Mouse (Mus musculus) kidney, postnatal 14 days (tissue): Measurements from ENCODE around the gene Gnat1.
A peak's percentile ranks its signal among the peaks of the same experiment; 100 is the strongest.

Experiments
- DNase-seq: peaks from one replicate; pipeline ENCODE4 v3.0.0; 2022; ENCODE audit warnings: mixed read lengths

Gnat1 gene

GRCm38 (mm10) chr9:107674609-107675429 lies 4.7 kb downstream of the Gnat1 start:
- DNase-seq, result peak; percentile 65

DNA sequence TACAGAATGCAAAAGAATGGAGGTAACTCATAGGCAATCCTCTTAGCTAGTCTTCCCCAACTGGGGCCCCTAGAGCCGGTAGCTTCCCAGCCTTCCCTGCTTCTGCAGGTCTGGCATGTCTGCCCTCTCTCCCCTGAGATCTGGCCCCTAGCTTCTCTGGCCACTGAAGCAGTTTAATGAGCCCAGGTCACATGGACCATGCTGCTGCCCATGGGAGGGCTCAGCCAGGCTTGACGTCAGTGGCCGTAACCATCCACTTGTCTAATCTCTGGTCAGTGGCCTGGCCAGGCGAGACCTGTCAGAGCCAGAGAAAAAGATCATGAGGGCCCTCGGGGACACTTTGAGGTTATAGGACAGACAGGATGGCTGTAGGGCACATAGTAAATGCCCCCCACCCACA lies 9.3 kb downstream of the Gnat1 start:
- DNase-seq, result peak; percentile 65

DNA sequence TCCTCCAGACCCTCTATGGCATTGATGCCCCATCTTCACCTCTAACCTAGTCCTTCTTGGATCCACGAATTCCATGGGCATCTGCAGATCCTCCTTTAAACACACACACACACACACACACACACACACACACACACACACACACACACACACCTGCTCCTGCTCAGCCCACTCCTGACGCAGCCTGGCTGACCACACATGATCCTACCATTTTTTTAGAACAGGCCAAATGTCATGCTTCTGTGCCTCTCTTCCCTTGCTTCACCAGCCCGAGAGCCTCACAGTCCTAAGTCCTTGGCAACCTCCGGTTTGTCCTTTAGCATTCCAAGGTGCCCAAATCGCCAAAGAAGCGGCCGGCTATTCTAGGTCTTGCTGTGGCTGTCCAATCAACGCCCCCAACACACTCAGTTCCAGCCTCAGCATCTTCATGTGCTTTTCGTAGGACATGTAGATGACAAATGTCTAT lies 10.0 kb downstream of the Gnat1 start, which contains the start of gene Slc38a3:
Gene Slc38a3 (minus strand): TSS at position 51 of the 466 bp plus-strand sequence.
- DNase-seq, result peak; percentile 41

DNA sequence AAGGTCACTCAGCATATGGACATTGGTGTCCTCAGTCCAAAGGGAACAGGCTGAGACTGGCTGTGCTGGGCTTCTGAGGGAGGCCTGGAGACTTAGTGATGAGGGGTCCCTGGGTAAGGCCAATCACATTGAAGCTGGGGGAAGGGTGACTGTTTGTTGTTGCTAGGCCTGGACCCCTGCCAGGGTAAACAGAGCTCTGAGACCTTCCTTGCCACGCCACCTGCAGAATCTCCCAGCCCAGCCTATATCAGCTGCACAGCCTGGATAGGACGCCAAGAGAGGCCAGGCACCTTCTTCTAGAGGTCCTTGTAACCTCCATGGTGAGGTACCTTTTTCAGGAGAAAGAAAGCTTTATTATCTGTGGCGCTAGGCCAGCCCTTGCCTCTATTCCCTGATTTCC lies 10.6 kb downstream of the Gnat1 start:
- DNase-seq, result no peak

DNA sequence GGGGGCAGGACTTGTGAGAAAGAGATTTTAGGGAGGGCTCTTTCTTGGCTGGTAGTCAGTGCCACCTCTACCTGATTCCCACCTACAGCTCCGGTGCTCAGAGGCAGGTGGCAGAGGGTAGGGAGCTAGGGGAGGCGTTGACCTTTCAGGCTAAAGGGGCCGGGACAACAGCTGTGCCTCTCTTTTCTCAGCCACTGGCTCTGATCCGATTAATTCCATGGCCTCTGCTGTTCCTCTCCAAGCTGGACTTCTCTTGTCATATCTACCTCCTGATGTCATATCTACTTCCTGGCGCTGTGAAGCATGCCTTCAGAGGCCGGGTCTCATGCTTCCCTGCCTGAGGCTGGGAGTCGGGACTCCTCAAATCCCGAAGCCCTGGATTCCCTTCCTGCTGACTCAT lies 11.5 kb downstream of the Gnat1 start:
- no peak for DNase-seq

DNA sequence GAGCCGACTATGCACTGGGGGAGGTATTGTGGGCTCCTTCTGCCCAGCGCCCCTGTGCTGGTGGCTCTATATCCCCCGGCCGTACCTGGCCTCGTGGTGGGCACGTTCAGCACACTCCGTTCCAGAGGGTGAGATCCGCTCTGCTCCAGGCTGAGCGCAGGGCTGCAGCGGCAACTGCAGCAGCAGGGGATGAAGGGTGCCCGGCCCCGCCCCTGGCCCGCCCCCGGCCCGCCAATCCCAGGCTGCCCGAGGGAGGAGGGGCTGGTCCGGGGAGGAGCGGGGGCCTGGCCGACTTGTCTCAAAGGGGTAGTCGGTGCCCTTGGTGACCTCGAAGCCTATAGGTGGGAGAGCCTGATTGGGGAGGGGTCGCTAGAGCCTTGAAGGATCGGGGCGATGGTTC lies 12.3 kb downstream of the Gnat1 start:
- peak; percentile 83 for DNase-seq

DNA sequence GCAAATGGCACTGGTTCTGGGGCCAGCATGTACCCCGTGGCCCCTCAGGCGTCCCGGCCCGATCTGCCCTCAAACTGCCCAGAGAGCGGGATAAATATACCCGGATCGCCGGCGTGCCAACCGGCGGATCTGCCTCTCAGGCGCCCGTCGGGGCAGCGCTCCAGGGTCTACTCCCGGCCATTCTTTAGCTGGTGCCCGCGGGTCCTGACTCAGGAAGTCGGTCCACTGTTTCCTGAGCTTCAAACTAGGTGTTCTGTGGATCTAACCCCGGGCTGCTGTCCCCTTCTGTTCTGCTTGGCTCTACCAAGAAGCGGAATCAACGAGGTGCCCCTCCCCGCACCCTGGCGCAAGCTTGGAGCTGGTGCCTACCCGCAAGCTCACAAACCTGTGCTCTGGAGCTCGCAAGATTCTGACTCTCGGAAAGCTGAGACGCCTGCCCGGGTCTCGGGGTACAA lies 12.7 kb downstream of the Gnat1 start:
- DNase-seq, result no peak

DNA sequence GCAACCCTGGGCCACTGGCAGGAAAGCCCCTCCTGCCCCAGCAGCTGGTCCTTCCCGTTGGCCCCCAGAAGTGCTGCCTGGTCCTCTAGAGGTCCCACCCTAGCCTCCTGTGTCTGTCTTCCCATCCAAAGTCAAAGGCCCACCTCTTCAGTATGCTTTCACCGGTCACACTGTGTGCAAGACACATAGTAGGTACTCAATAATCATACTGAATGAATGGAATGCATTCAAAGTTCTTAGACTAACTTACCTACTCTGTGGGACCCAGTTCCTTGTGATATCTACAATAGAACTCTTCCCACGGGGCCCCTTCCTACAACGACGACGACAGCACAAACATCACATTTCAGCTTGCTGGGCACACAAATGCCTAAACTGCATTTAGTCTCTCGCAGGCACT lies 14.2 kb downstream of the Gnat1 start:
- no peak for DNase-seq

- no peak for DNase-seq
Observed at GRCm38 (mm10) chr9:107663525-107663924, 16.0 kb downstream of the Gnat1 start.

DNA sequence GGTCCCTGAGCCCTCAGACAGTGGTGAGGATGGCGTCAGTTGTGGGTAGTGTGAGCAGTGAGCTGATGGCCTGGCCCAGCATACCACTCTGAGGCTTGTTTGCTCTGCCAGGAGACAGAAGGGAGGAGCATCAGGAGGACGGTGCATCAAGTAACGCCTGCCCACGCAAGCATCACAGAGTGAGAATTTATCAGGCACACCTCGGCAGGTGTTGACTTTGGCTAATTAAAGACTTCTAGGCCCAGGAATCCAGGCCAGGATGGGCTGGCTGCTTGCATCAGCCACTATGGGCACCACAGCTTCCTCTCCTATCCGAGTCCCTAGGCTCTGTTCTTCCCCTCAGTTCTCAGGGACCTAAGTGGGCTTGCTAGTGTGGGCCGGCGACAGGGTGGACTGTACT lies 17.2 kb downstream of the Gnat1 start:
- no peak for DNase-seq

DNA sequence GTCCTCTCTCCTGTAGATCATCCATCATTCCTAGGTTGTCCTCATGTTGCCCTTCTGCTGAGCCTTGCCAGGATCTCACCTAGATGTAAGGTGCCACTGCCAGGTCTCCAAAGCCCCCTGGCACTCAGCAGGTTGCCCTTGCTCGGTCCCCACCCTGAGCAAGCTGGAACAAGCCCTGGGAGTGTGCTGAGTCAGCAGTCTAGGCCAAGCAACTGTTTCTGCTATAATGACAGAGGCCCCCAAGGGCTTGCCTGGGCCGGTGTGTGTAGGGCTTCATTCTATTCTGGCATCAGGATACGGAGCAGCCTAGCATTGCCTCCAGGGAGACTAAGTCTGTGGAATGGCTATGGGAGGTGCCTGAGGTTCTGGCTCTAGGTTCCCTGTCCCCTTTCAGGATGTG lies 18.7 kb downstream of the Gnat1 start:
- no peak for DNase-seq

DNA sequence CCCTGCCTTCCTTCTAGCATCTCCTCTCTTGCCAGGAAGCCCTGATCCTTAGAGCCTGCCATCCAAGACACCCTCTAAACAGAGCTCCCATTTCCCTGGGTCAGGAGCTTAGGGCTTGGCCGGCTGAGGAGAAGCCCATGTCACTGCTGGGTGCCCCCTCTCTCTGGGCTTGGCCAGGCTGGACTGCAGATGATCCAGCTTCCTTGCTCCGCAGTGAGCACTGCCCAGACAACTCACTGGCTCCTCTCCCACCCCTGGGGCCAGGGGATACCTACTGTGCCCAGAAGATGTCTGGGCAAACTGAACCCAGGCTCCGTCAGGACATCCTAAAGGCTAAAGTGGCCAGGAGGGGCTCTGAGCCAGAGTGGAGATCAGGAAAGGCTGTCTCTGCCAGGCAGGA lies 19.6 kb downstream of the Gnat1 start:
- no peak for DNase-seq

DNA sequence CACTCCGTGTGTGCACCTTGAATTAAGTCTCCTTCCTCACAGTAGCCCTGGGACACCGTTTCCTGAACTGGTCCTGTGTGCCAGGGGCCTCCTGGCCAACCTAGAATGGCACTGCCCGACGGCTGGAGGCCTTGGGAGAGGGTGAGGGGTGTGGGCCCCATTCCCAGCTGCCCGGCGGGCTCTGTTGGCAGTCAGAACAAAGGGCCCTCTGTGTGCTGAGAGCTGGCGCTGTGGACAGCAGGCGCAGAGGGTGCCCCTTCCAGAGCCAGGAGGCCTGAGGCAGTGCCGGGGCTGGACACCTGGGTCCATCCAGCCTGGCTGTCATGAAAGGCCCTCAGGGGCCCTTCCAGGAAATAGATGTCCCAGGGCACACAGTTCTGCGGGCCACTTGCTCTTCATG lies 20.0 kb downstream of the Gnat1 start:
- no peak for DNase-seq

GRCm38 (mm10) chr9:107658096-107658495 lies 21.4 kb downstream of the Gnat1 start:
- DNase-seq, result no peak

DNA sequence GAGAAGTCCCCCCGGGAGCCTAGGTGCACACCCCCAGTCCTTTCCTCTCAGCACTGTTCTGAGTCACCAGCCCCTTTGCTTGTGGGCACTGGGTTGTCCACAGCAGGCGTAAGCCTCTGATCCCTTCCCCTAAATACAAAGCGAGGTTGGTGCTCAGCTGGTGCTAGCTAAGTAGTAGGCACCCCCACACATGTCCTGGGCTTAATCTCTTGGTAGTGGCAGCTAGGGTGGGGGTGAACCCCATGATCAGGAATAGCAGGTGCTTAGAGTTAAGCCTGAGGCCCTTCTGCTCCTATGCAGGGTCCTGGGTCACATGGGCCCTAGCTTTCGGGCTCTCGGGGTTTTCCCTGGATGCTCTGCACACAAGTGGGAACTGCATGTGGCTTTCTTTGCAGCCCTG lies 22.4 kb downstream of the Gnat1 start:
- no peak for DNase-seq

- DNase-seq, result no peak
Observed at GRCm38 (mm10) chr9:107654585-107654984, 24.9 kb downstream of the Gnat1 start.

- no peak for DNase-seq
Observed at GRCm38 (mm10) chr9:107653474-107653873, 26.0 kb downstream of the Gnat1 start.

DNA sequence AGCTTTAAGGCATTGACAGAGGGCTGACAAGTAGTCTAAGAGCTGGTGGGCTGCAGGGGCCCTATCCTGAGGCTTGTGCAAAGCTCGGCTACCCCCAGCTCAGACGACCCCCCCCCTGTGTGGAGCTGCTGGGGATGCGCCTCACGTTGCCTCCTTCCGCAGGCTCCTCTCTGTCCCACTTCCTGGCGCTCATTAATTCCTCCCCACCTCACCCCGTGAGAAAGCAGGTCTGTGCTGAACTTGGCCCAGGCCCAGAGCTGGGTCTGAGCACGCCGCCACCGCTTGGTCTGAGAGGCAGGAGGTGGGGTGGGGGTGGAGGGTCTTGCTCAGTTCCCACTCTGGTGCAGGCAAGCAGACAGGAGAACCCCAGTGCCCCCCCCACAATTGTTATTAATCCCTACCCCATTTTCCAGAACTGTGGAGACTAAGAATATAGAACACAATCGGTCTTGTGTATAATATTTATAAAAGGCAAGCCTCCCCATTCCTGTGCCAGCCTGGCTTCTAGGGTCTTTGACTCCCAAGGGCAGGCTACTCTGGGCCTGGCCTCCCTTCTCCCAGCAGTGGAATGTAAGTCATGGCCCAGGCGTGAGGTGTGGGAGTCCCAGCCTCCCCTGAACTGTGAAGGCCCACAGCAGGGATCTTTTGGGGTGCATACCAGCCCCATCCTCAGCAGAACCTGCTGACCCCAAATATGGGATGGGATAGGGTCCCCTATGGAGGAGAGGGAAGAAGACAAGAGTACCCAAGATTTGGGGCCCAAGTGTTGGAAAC lies 28.6 kb downstream of the Gnat1 start:
- no peak for DNase-seq

DNA sequence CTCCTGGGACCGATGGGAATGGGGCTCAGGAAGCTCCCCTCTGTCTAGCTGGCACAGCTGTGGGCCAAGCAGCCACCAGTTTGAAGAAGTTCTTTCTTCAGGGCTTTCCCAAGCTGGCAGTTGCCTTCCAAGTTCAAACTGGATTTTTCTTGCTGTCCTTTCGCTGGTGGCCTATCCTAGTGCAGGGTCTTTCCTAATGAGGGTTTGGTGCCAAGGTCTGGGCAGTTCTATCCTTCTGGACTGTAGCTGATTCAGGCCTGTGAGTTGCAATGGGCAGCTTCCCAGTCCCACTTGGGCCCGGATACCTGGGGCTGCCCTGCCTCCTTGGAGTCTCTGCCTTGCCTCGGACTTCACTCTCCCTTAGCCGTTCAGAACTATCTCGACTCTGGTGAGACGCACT lies 29.3 kb downstream of the Gnat1 start:
- no peak for DNase-seq

DNA sequence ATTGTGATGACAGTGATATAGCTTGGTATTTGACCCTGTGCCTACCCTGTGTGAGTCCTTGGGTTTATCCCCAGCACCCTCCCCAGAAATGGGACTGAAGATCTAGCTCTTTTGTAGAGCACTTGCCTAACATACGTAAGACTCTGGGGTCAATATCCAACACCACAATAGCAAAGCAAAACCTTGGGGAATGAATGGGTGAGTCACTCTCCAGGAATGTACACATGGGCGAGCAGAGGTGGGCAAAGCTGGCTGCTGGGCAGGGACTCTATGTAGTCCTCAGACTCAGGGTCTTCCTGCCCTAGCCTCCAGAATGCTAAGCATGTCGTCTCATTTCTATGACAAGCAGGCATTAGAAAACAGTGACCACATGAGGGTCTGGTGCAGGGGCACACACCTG lies 30.7 kb downstream of the Gnat1 start:
- DNase-seq, result no peak

- no peak for DNase-seq
Observed at GRCm38 (mm10) chr9:107646975-107647374, 32.5 kb downstream of the Gnat1 start.

DNA sequence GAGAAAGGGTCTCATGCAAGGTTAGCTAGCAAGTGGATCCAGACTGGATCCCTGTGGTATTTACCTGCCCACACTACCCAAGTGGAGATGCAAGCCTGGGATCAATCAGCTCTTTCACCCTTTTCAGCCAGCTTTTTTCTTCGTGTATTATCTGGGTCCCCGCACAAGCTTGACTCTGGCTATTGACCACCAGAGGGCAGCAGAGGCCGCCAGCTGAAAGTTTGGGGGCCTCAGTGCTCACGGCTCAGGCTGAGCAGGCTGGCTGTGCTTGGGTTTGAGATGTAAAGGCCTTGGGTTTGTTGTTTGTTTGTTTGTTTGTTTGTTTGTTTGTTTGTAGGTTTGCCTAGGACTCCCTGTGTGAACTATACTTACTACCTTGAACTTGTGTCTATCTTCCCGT lies 33.9 kb downstream of the Gnat1 start:
- DNase-seq, result peak; percentile 85

DNA sequence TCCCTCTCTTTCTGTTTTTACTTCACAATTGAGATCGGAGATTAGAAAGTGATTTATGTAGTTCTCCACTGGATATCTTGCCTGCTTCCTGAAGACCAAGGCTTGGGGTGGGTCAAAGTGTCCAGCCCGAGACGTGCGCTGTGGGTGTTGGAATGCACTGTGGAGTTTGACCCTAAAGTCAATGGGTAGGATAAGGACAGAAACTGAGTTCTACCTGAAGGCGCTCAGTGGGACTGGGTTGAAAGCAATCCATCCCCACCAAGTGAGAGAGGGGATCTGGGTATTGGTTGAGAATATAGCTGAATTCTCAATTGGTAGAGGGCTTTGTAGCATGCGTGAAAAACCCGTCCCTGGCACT lies 34.4 kb downstream of the Gnat1 start:
- peak; percentile 57 for DNase-seq

DNA sequence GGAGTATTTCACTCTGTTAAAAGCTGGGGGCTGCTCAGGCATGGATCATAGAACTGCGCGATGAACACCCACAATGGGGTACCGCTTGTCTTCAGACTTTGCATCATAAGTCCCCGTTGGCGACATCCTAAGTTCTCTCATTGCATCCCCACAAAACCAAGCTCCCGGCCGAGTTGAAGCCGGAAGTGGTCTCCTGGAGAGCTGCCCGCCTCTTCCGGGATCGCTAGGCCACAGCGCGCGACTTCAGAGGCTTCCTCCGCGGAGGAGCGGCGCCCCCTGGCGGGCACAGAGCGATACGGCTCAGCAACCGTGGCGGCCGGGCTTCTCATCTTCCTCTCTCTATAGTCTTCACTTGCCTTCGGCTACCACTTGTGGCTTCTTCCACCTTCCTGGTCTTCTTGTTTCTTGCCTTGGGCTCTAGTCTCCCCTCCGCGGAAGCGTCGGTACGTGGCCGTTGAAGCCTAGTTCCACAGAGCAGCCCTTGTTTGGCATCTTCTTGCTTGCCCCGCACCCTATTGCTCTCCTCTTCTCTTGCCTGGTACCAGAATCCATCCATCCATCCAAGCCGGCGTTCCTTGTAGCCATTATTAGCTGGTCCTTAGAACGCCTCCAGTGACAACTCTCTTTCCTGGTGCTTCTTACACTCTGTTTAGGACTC lies 34.9 kb downstream of the Gnat1 start:
- peak; percentile 94 for DNase-seq
